Mouse (Mus musculus): ENCODE results near the gene Kcnf1. TPM values are rescaled to one million over a fixed set of nuclear protein-coding genes. Genes with fewer than 3 reads are reported as not detected.
A peak's percentile ranks its signal among the peaks of the same experiment; 100 is the strongest.

The Kcnf1 gene
- polyA plus RNA-seq, 1 experiment from 2014 or later: 0.70 TPM

- H3K27me3 ChIP-seq (ENCODE audit: control insufficient read depth, insufficient read depth, low read length): no peaks in the 10 kb centered on the region
Measured at GRCm38 (mm10) chr12:17192887-17193286, 16.2 kb upstream of the Kcnf1 start.

GRCm38 (mm10) chr12:17184303-17184775 lies 7.7 kb upstream of the Kcnf1 start:
- H3K4me3 ChIP-seq (ENCODE audit: low read depth, low read length): no peak overlapping the region
- WGBS: 4% methylated on average over 7 of the region's 7 CpGs

More at GRCm38 (mm10) chr12:17192887-17193286, 16.2 kb upstream of the Kcnf1 start:
- Histone ChIP-seq H3K4me1 (replicated peaks; ENCODE audit: control insufficient read depth, insufficient read depth) (no peaks in the 10 kb centered on the region), H3K9ac (ENCODE audit: low read length) (no peak overlapping the region), H3K9me3 (ENCODE audit: control insufficient read depth, low read length) (no peaks in the 10 kb centered on the region), H3K4me2 (replicated peaks; ENCODE audit: low read depth) (no peak overlapping the region), H3K27ac (replicated peaks) (no peak overlapping the region), H3K36me3 (ENCODE audit: control insufficient read depth, insufficient read depth, low read length) (no peaks in the 10 kb centered on the region), H3K4me3 (ENCODE audit: low read depth, low read length) (no peak overlapping the region)
- ATAC-seq (ENCODE audit: low FRiP score, low TSS enrichment) (no peak), DNase-seq (ENCODE audit: low spot score) (no peak)
- TF ChIP-seq CTCF (IDR thresholded peaks at IDR 0.05; ENCODE audit: low read depth): no peak
- TF ChIP-seq EP300 (optimal IDR thresholded peaks at IDR 0.05): no peak
- WGBS: 86% methylated on average over 2 of the region's 2 CpGs

GRCm38 (mm10) chr12:17183788-17184187 lies 7.1 kb upstream of the Kcnf1 start:
- no peaks in the 10 kb centered on the region for H3K9me3 ChIP-seq (ENCODE audit: control insufficient read depth, low read length)
- H3K27me3 ChIP-seq (ENCODE audit: control insufficient read depth, insufficient read depth, low read length): no peaks in the 10 kb centered on the region
- no peak overlapping the region for H3K27ac ChIP-seq (replicated peaks)
- no peak for TF ChIP-seq CTCF (IDR thresholded peaks at IDR 0.05; ENCODE audit: low read depth)
- TF ChIP-seq EP300 (optimal IDR thresholded peaks at IDR 0.05): no peak
- 52% methylated on average over 10 of the region's 10 CpGs for whole genome bisulfite sequencing
- H3K36me3 ChIP-seq (ENCODE audit: control insufficient read depth, insufficient read depth, low read length): no peaks in the 10 kb centered on the region
- no peak; the same call in 1 of the 2 replicates for ATAC-seq (ENCODE audit: low FRiP score, low TSS enrichment)
- no peak overlapping the region for H3K4me2 ChIP-seq (replicated peaks; ENCODE audit: low read depth)
- no peak overlapping the region for H3K4me3 ChIP-seq (ENCODE audit: low read depth, low read length)
- no peak for DNase-seq (ENCODE audit: low spot score)
- H3K9ac ChIP-seq (ENCODE audit: low read length): no peak overlapping the region
- no peaks in the 10 kb centered on the region for H3K4me1 ChIP-seq (replicated peaks; ENCODE audit: control insufficient read depth, insufficient read depth)

More at GRCm38 (mm10) chr12:17184303-17184775, 7.7 kb upstream of the Kcnf1 start:
- Histone ChIP-seq H3K4me1 (replicated peaks; ENCODE audit: control insufficient read depth, insufficient read depth) (no peaks in the 10 kb centered on the region), H3K36me3 (ENCODE audit: control insufficient read depth, insufficient read depth, low read length) (no peaks in the 10 kb centered on the region), H3K9ac (ENCODE audit: low read length) (no peak overlapping the region), H3K9me3 (ENCODE audit: control insufficient read depth, low read length) (no peaks in the 10 kb centered on the region), H3K27me3 (ENCODE audit: control insufficient read depth, insufficient read depth, low read length) (no peaks in the 10 kb centered on the region), H3K27ac (replicated peaks) (peak overlapping the region; percentile 82), H3K4me2 (replicated peaks; ENCODE audit: low read depth) (peak overlapping the region; percentile 24; the same call in 1 of the 2 replicates)
- TF ChIP-seq CTCF (IDR thresholded peaks at IDR 0.05; ENCODE audit: low read depth) (no peak), EP300 (optimal IDR thresholded peaks at IDR 0.05) (no peak)
- ATAC-seq (ENCODE audit: low FRiP score, low TSS enrichment) (peak; percentile 98), DNase-seq (ENCODE audit: low spot score) (peak; percentile 73)

- H3K9me3 ChIP-seq (ENCODE audit: control insufficient read depth, low read length): no peaks in the 10 kb centered on the region
- H3K9ac ChIP-seq (ENCODE audit: low read length): peak overlapping the region; percentile 18; the same call in 1 of the 2 replicates
- WGBS: 1% methylated on average over 54 of the region's 54 CpGs
- H3K27me3 ChIP-seq (ENCODE audit: control insufficient read depth, insufficient read depth, low read length): no peaks in the 10 kb centered on the region
- no peak overlapping the region for H3K27ac ChIP-seq (replicated peaks)
- TF ChIP-seq EP300 (optimal IDR thresholded peaks at IDR 0.05) (no peak), CTCF (IDR thresholded peaks at IDR 0.05; ENCODE audit: low read depth) (peak; percentile 63)
- H3K4me1 ChIP-seq (replicated peaks; ENCODE audit: control insufficient read depth, insufficient read depth): 0 out of 2 replicates have a peak, but pooled peaks cover 2% of the 10 kb centered on the region
- no peaks in the 10 kb centered on the region for H3K36me3 ChIP-seq (ENCODE audit: control insufficient read depth, insufficient read depth, low read length)
- peak overlapping the region; percentile 45 for H3K4me3 ChIP-seq (ENCODE audit: low read depth, low read length)
- peak overlapping the region; percentile 84 for H3K4me2 ChIP-seq (replicated peaks; ENCODE audit: low read depth)
- DNase-seq (ENCODE audit: low spot score) (peak; percentile 61), ATAC-seq (ENCODE audit: low FRiP score, low TSS enrichment) (peak; percentile 64)
Measured at GRCm38 (mm10) chr12:17176041-17176756, 489 bp downstream of the Kcnf1 start.

GRCm38 (mm10) chr12:17175531-17175951 lies 1.1 kb downstream of the Kcnf1 start:
- H3K36me3 ChIP-seq (ENCODE audit: control insufficient read depth, insufficient read depth, low read length): no peaks in the 10 kb centered on the region
- no peak for TF ChIP-seq CTCF (IDR thresholded peaks at IDR 0.05; ENCODE audit: low read depth)
- no peak for TF ChIP-seq EP300 (optimal IDR thresholded peaks at IDR 0.05)
- H3K4me2 ChIP-seq (replicated peaks; ENCODE audit: low read depth): peak overlapping the region; percentile 84
- H3K4me1 ChIP-seq (replicated peaks; ENCODE audit: control insufficient read depth, insufficient read depth): 0 out of 2 replicates have a peak, but pooled peaks cover 2% of the 10 kb centered on the region
- no peak for ATAC-seq (ENCODE audit: low FRiP score, low TSS enrichment)
- no peaks in the 10 kb centered on the region for H3K27me3 ChIP-seq (ENCODE audit: control insufficient read depth, insufficient read depth, low read length)
- 10% methylated on average over 25 of the region's 25 CpGs for WGBS
- peak; percentile 16 for DNase-seq (ENCODE audit: low spot score)
- H3K9me3 ChIP-seq (ENCODE audit: control insufficient read depth, low read length): no peaks in the 10 kb centered on the region
- peak overlapping the region; percentile 45 for H3K4me3 ChIP-seq (ENCODE audit: low read depth, low read length)
- peak overlapping the region; percentile 18; the same call in 1 of the 2 replicates for H3K9ac ChIP-seq (ENCODE audit: low read length)
- H3K27ac ChIP-seq (replicated peaks): no peak overlapping the region

GRCm38 (mm10) chr12:17175124-17175523 lies 1.6 kb downstream of the Kcnf1 start:
- Histone ChIP-seq H3K9ac (ENCODE audit: low read length) (no peak overlapping the region), H3K4me2 (replicated peaks; ENCODE audit: low read depth) (no peak overlapping the region; the same call in 1 of the 2 replicates), H3K36me3 (ENCODE audit: control insufficient read depth, insufficient read depth, low read length) (no peaks in the 10 kb centered on the region), H3K27me3 (ENCODE audit: control insufficient read depth, insufficient read depth, low read length) (no peaks in the 10 kb centered on the region), H3K27ac (replicated peaks) (no peak overlapping the region), H3K9me3 (ENCODE audit: control insufficient read depth, low read length) (no peaks in the 10 kb centered on the region), H3K4me3 (ENCODE audit: low read depth, low read length) (peak overlapping the region; percentile 45), H3K4me1 (replicated peaks; ENCODE audit: control insufficient read depth, insufficient read depth) (0 out of 2 replicates have a peak, but pooled peaks cover 2% of the 10 kb centered on the region)
- TF ChIP-seq CTCF (IDR thresholded peaks at IDR 0.05; ENCODE audit: low read depth): no peak
- ATAC-seq (ENCODE audit: low FRiP score, low TSS enrichment) (no peak), DNase-seq (ENCODE audit: low spot score) (no peak)
- 74% methylated on average over 20 of the region's 20 CpGs for WGBS

Data from stomach, postnatal 0 days (tissue).